Mouse (Mus musculus): Measurements from ENCODE around the gene A730049H05Rik.

The A730049H05Rik gene

DNA sequence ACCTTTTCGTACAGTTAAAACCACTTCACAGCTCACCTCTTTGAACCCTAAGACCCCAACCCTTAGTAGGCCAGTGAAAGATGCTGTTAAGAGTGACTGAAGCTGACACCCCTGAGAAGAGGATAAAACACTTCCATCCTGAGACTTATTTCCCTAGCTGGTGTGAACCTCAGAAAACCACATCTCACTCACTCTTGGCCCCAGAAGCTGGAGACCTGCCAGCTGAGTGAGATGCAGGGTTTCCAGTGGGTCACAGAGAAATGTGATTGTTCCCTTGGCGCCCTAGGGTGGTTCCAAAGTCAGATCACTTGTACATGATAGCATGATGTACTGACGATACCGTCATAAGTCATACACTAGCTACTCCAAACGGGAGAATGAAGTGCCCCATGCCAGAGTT is 66.2 kb downstream of the A730049H05Rik start:
- DNase-seq, result no peak

DNA sequence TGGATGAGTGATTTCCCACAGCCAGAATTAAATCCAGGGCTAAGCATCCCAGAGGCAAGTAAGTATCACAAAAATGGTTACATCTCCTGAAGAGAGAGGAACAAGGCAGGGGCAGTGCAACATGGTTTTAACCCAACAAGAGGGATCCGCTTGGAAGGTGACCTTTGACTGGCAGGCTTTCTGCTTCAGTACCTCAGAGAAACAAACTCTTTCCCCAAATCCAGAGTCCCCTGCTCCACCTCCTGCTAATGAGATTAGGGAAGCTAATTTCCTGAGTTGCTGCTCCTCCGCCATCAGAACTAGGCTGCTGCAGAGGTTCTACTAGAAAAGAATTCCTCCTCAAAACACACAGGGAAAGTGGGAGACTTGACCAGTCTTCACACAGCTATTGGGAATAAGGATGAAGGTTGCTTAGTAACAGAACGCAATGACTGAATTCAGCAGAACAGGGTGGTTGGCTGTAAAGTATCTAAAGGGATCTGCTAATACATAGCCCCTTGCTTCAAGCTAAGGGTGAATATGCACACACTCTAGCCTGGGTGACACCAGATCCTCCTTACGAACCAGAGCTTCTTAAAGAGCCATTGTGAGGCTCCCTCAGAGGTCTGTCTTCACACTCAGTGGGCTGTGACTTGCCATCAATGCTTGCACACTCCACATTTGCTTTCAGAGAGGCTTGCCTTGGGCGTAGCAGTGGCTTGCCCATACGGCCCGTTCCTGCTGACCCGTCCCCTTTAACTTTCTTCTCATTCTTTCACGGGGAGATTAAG is 67.0 kb downstream of the A730049H05Rik start:
- no peak for DNase-seq

DNA sequence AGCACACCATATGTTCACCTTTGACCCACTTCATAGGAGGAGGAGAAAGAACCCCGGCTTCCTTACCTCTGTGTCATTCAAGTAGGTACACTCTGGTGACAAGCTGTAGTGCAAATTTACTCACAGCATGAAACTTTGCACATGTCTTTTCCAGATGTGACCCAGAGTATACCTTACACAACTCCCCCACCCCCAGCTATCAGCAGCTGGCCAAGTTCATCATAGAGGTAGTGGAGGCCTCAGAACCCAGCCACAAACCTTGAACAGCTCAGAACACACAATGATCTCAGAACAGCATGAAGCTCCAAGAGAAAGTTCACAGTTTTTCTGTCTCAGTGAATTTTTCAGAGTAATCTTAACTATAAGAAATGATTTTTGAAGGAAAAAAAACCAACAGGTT is 75.3 kb downstream of the A730049H05Rik start:
- no peak for DNase-seq

Data from lung, postnatal 4 days (tissue).